Mouse (Mus musculus) brain, embryonic 14.5 days (tissue): ENCODE measurements at regions not wholly inside any gene's neighbourhood (a gene's known extent, or its start where the extent isn't known, plus 50 kb on each side); places are given as distances from the start of the nearest gene placed in this dataset.

Source experiments
- DNase-seq: peaks from one replicate; pipeline ENCODE4 v3.0.0-alpha.2; 2011; ENCODE audit warnings: low read depth
- CTCF ChIP-seq: fragments of 200-500 bp; IDR thresholded peaks from 2 replicates; pipeline ENCODE4 v1.5.1; 2012; ENCODE audit warnings: inconsistent platforms, mild to moderate bottlenecking, moderate library complexity, borderline replicate concordance; ENCODE audit not compliant: insufficient read depth, insufficient read length; ENCODE audit errors: extremely low read depth
- POLR2A ChIP-seq: fragments of 200-500 bp; IDR thresholded peaks from 2 replicates; pipeline ENCODE4 v1.6.1; 2012; ENCODE audit warnings: mild to moderate bottlenecking, inconsistent platforms, borderline replicate concordance; ENCODE audit not compliant: poor library complexity, insufficient read depth, insufficient read length, severe bottlenecking; ENCODE audit errors: extremely low read depth

GRCm38 (mm10) chr17:60509122-60509521 is 1496.0 kb upstream of the Nudt12 start:
- DNase-seq, result no peak
- no peak for TF ChIP-seq POLR2A
- TF ChIP-seq CTCF, result no peak

GRCm38 (mm10) chr17:60468901-60469300 is 1455.7 kb upstream of the Nudt12 start:
- no peak for DNase-seq
- TF ChIP-seq POLR2A (no peak), CTCF (no peak)

- TF ChIP-seq POLR2A (no peak), CTCF (no peak)
Measured at GRCm38 (mm10) chr17:60465041-60465440, 1451.9 kb upstream of the Nudt12 start.

GRCm38 (mm10) chr17:60452861-60453260 is 1439.7 kb upstream of the Nudt12 start:
- TF ChIP-seq POLR2A (no peak), CTCF (no peak)
- peak; percentile 6 for DNase-seq

More at GRCm38 (mm10) chr17:60465041-60465440, 1451.9 kb upstream of the Nudt12 start:
- no peak for DNase-seq

GRCm38 (mm10) chr17:60423570-60423969 is 1410.4 kb upstream of the Nudt12 start:
- TF ChIP-seq CTCF, result no peak
- no peak for TF ChIP-seq POLR2A
- no peak for DNase-seq
